Mouse (Mus musculus) liver, embryonic 15.5 days (tissue): Measurements from ENCODE around the gene Asb5. TPM values are rescaled to one million over a fixed set of nuclear protein-coding genes. Genes with fewer than 3 reads are reported as not detected.
"Not testable (repeated sequence)": the region's sequence is repeated elsewhere in the genome, so short reads cannot be mapped to it uniquely, and the experiment has no call there.

Source experiments
- ATAC-seq: fragments of 200-750 bp; cut with Nextera tagmentation; 2 replicates; pipeline ENCODE4 v1.8.0; 2017; ENCODE audit warnings: moderate number of reproducible peaks, mild to moderate bottlenecking, moderate library complexity; ENCODE audit not compliant: insufficient read depth
- H3K27ac ChIP-seq: fragments of 300-500 bp; sonication (generic); replicated peaks from 2 replicates; pipeline ENCODE4 v1.5.1; 2015; ENCODE audit warnings: mild to moderate bottlenecking, inconsistent platforms
- H3K27me3 ChIP-seq: fragments of 300-500 bp; sonication (generic); 2 replicates; pipeline ENCODE4 v1.6.1; 2015; ENCODE audit warnings: mild to moderate bottlenecking, inconsistent platforms
- H3K36me3 ChIP-seq: fragments of 300-500 bp; sonication (generic); replicated peaks from 2 replicates; pipeline ENCODE4 v1.6.1; 2015; ENCODE audit warnings: moderate library complexity, mild to moderate bottlenecking, inconsistent platforms
- H3K4me1 ChIP-seq: fragments of 300-500 bp; sonication (generic); replicated peaks from 2 replicates; pipeline ENCODE4 v1.6.1; 2015; ENCODE audit warnings: inconsistent platforms
- H3K4me2 ChIP-seq: fragments of 300-500 bp; sonication (generic); 2 replicates; pipeline ENCODE4 v1.6.1; 2015; ENCODE audit warnings: moderate library complexity, mild to moderate bottlenecking, inconsistent platforms
- H3K4me3 ChIP-seq: fragments of 300-500 bp; sonication (generic); replicated peaks from 2 replicates; pipeline ENCODE4 v1.5.1; 2015; ENCODE audit warnings: mild to moderate bottlenecking, inconsistent platforms
- H3K9ac ChIP-seq: fragments of 300-500 bp; sonication (generic); 2 replicates; pipeline ENCODE4 v1.6.1; 2015; ENCODE audit warnings: moderate library complexity, mild to moderate bottlenecking, inconsistent platforms
- H3K9me3 ChIP-seq: fragments of 300-500 bp; sonication (generic); replicated peaks from 2 replicates; pipeline ENCODE4 v1.6.1; 2016; ENCODE audit warnings: inconsistent platforms
- WGBS: fragments of 180-500 bp; shearing (Covaris S2); methylation state at CpG from one replicate; pipeline ENCODE4 v1.1.7; 2015; ENCODE audit warnings: mixed read lengths; ENCODE audit not compliant: insufficient replicate concordance; 5-methylcytosine and 5-hydroxymethylcytosine counted together
- polyA plus RNA-seq: library from polyadenylated mRNA; unstranded; fragments of >200 nt; fragmentation: Nextera tagmentation; extraction: Ambion mirVana; gene quantifications from 2 replicates; pipeline ENCODE4 v1.2.1, GENCODE M21; 2015

Gene Asb5
- polyA plus RNA-seq, 1 experiment from 2014 or later = 1.3 TPM

GRCm38 (mm10) chr8:54582886-54583285 is 53.5 kb downstream of the Asb5 start:
- H3K9ac ChIP-seq = no peak overlapping the region
- H3K9me3 ChIP-seq = no peaks in the 10 kb centered on the region
- H3K4me1 ChIP-seq = no peaks in the 10 kb centered on the region
- H3K4me3 ChIP-seq = no peak overlapping the region
- no peak overlapping the region for H3K4me2 ChIP-seq
- no peaks in the 10 kb centered on the region for H3K36me3 ChIP-seq
- H3K27ac ChIP-seq = no peak overlapping the region
- no peaks in the 10 kb centered on the region for H3K27me3 ChIP-seq
- ATAC-seq = no peak
- 17% methylated on average over 1 of the region's 1 CpGs for WGBS

DNA sequence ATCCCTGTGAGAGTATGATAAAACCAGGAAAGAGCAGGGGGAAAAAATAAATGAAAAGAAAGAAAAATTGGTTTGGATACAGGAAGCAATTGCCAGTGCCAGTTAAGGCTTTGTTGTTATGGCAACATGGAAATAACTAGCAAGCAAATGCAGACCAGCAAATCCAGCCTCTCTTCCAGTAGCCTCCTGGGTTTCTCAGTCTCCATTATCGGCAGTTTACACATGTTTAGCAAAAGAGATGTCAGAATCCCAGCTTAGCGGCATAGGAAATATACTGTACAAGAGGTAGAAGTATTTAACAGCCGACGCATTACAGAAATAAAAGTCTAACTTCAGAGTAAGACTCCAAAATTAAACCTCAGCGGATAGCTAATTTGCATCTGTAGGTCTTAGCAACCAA is 65.3 kb downstream of the Asb5 start:
- Histone ChIP-seq H3K4me1 (no peaks in the 10 kb centered on the region), H3K36me3 (no peaks in the 10 kb centered on the region), H3K9ac (no peak overlapping the region), H3K9me3 (no peaks in the 10 kb centered on the region), H3K27ac (no peak overlapping the region), H3K4me3 (no peak overlapping the region), H3K27me3 (no peaks in the 10 kb centered on the region), H3K4me2 (no peak overlapping the region)
- no peak for ATAC-seq
- 84% methylated on average over 5 of the region's 5 CpGs for WGBS

DNA sequence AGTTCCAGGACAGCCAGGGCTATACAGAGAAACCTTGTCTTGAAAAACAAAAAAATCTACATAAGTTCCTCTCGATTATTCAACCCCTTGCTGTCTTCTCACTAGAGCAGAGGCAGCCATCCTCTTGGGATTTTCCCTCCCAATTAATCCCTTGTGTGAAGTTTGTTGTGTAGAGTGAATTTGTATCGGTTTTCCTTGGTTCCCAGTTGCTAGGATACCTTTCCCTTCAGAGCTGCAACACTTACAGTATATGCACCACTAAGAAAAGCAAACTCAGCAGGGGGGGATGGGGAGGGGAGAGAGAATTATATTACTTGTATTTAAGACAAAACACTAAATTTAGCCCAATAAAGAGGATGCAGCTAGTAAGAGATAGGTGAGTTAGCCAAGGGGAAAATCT is 66.7 kb downstream of the Asb5 start:
- no peak overlapping the region for H3K4me2 ChIP-seq
- no peaks in the 10 kb centered on the region for H3K27me3 ChIP-seq
- no peaks in the 10 kb centered on the region for H3K36me3 ChIP-seq
- no peak overlapping the region for H3K9ac ChIP-seq
- no peak for ATAC-seq
- WGBS = 34% methylated on average over 2 of the region's 2 CpGs
- H3K9me3 ChIP-seq = no peaks in the 10 kb centered on the region
- 0 out of 2 replicates have a peak, but pooled peaks cover 6% of the 10 kb centered on the region for H3K4me1 ChIP-seq
- H3K27ac ChIP-seq = no peak overlapping the region
- H3K4me3 ChIP-seq = no peak overlapping the region

DNA sequence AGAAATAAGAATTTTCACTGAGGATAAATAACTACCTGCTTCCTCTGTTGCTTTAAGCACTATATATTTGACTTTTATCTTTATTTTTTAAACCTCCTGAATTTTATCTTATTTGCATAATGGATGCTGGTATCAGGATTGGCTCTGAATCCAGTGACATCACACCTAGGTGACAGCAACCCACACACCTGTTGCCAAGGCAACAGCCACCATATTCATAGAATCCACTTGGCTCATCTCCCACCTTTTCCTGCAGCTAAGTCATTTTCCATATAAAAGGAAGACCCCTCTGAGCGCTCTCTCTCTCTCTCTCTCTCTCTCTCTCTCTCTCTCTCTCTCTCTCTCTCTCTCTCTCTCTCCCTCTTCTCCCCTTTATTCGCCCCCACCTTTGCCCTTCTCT is 67.6 kb downstream of the Asb5 start:
- no peaks in the 10 kb centered on the region for H3K36me3 ChIP-seq
- H3K4me1 ChIP-seq = 0 out of 2 replicates have a peak, but pooled peaks cover 6% of the 10 kb centered on the region
- no peak overlapping the region for H3K27ac ChIP-seq
- H3K27me3 ChIP-seq = no peaks in the 10 kb centered on the region
- no peak overlapping the region for H3K4me3 ChIP-seq
- H3K9me3 ChIP-seq = no peaks in the 10 kb centered on the region
- no peak overlapping the region for H3K9ac ChIP-seq
- H3K4me2 ChIP-seq = no peak overlapping the region
- ATAC-seq = no peak
- 80% methylated on average over 2 of the region's 2 CpGs for WGBS

- Histone ChIP-seq H3K4me1 (0 out of 2 replicates have a peak, but pooled peaks cover 6% of the 10 kb centered on the region), H3K4me3 (no peak overlapping the region), H3K36me3 (no peaks in the 10 kb centered on the region), H3K4me2 (no peak overlapping the region), H3K27ac (no peak overlapping the region), H3K9me3 (no peaks in the 10 kb centered on the region), H3K27me3 (no peaks in the 10 kb centered on the region), H3K9ac (no peak overlapping the region)
- 89% methylated on average over 2 of the region's 2 CpGs for WGBS
- ATAC-seq = no peak
Measured at GRCm38 (mm10) chr8:54597386-54597785, 68.0 kb downstream of the Asb5 start.

DNA sequence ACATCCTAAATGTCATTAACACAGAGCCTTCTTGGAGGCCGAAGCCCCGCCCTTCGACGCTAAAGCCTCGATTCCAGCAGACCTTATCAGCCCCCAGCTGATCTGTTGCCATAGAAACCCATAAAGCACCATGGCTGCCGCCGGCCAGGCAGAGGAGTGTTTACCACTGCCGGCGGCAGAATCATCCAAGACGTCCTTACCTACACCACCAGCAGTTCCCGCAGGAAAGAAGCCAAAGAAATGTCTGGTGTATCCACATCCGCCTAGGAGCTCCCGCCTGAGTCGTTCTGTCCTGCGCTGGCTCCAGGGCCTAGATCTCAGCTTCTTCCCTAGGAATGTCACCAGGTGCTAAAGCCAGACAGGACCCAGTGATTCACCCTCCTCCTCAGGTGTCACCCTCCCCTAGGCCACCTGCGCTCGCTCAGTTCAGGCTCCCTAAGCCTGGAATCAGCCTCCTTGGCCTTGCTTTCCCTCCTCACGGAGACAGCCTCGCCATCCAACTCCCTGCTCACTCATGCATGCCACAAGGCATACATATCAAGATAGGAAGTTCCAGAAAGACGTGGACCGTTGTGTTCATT is 71.4 kb downstream of the Asb5 start, which contains the start of gene Spata4:
Gene Spata4, plus strand, starts transcription at position 111 of the 581 bp plus-strand sequence.
- WGBS = 21% methylated on average over 21 of the region's 21 CpGs

DNA sequence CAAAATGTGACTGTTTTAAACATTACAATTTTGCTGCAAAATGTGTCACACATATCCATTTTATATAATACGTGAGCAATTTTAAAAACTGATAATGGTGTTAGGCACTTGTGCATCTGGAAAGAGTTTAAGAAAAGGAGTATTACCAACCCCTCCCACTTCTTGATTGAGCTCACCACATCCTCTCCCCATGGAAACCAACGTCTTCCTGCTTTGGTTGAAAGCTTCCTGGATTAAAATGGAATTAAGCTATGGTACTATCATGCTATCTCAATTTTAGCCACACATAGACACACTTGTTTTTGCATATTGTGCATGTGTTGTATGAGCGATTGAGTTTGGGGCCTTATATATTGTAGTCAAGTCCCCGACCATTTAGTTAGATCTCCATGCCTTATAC is 74.1 kb downstream of the Asb5 start:
- H3K27ac ChIP-seq = no peak overlapping the region
- no peak for ATAC-seq
- no peak overlapping the region for H3K4me3 ChIP-seq
- H3K4me2 ChIP-seq = no peak overlapping the region
- H3K9ac ChIP-seq = no peak overlapping the region
- no peaks in the 10 kb centered on the region for H3K27me3 ChIP-seq
- WGBS = 47% methylated on average over 4 of the region's 4 CpGs
- H3K9me3 ChIP-seq = no peaks in the 10 kb centered on the region
- H3K4me1 ChIP-seq = 0 out of 2 replicates have a peak, but pooled peaks cover 6% of the 10 kb centered on the region
- no peaks in the 10 kb centered on the region for H3K36me3 ChIP-seq

More for the DNA sequence above, 71.4 kb downstream of the Asb5 start, which contains the start of gene Spata4:
- H3K4me3 ChIP-seq = no peak within 1 kb of the TSS
- H3K27me3 ChIP-seq = no peaks in the 10 kb centered on the region
- 0 out of 2 replicates have a peak, but pooled peaks cover 6% of the 10 kb centered on the region for H3K4me1 ChIP-seq
- no peak within 1 kb of the TSS for H3K9ac ChIP-seq
- H3K36me3 ChIP-seq = no peaks in the 10 kb centered on the region
- no peak within 1 kb of the TSS for H3K27ac ChIP-seq
- H3K4me2 ChIP-seq = peak within 1 kb of the TSS; percentile 46
- no peak for ATAC-seq
- H3K9me3 ChIP-seq = no peaks in the 10 kb centered on the region

DNA sequence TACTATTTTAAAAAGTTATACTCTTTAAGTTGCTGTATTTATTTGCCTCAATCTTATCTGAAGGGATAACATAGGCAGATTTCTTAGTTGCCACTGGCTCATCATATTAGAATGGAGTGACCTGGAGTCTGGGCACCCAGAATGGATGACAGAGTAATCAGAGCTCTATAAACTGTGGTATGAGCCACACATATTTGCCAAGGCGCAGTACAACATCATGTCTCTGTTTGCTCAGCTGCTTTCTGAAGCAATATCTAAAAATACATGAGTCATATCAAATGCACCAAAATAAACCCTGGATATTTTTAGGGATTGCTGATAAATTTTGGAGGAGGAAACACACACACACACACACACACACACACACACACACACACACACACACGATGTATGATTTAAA is 80.0 kb downstream of the Asb5 start:
- ATAC-seq = no peak
- H3K4me2 ChIP-seq = no peak overlapping the region
- 70% methylated on average over 2 of the region's 2 CpGs for WGBS
- H3K4me3 ChIP-seq = no peak overlapping the region
- no peak overlapping the region for H3K27ac ChIP-seq
- no peaks in the 10 kb centered on the region for H3K9me3 ChIP-seq
- no peak overlapping the region for H3K9ac ChIP-seq
- no peaks in the 10 kb centered on the region for H3K27me3 ChIP-seq
- no peaks in the 10 kb centered on the region for H3K36me3 ChIP-seq
- H3K4me1 ChIP-seq = no peaks in the 10 kb centered on the region

DNA sequence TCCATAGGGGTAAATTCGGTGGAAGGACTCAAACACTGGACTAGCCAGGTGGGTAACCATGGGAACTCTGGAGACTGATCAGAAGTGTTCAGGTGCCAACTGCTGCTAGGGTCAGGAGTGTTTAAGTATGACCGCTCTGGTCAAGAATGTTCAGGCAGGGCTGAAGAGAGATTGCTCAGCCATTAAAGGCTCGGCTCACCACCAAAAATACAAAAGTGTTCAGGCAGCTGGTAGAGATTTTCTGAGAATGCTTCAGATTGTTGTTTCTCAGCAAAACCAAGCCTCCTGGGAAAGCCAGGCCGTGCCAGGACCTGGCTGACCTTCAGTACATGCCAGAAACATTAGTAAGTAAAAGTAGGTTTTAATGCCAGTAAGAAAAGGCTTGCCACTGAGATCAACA is 80.9 kb downstream of the Asb5 start:
- Histone ChIP-seq H3K4me2 (no peak overlapping the region), H3K4me3 (no peak overlapping the region), H3K4me1 (no peaks in the 10 kb centered on the region), H3K27me3 (no peaks in the 10 kb centered on the region), H3K9ac (no peak overlapping the region), H3K36me3 (no peaks in the 10 kb centered on the region), H3K9me3 (no peaks in the 10 kb centered on the region), H3K27ac (no peak overlapping the region)
- ATAC-seq = no peak
- whole genome bisulfite sequencing = 58% methylated on average over 4 of the region's 4 CpGs

GRCm38 (mm10) chr8:54616710-54617109 is 87.3 kb downstream of the Asb5 start:
- not testable (repeated sequence) for H3K36me3 ChIP-seq, H3K9me3 ChIP-seq, H3K4me2 ChIP-seq, H3K27me3 ChIP-seq, H3K4me1 ChIP-seq, ATAC-seq, H3K9ac ChIP-seq, H3K4me3 ChIP-seq, H3K27ac ChIP-seq
- WGBS = 74% methylated on average over 17 of the region's 17 CpGs
